Mouse (Mus musculus) liver, adult 2 months (tissue): Measurements from ENCODE around the gene Phldb1. TPM values are rescaled to one million over a fixed set of nuclear protein-coding genes. Genes with fewer than 3 reads are reported as not detected.

Experiments
- DNase-seq: peaks from one replicate; pipeline ENCODE4 v3.0.0-alpha.2; 2011; ENCODE audit warnings: low read depth, low spot score; ENCODE audit errors: extremely low read depth
- H3K27ac ChIP-seq: fragments of 200-500 bp; replicated peaks from 2 replicates; pipeline ENCODE4 v1.5.1; 2012; ENCODE audit warnings: low read depth, mild to moderate bottlenecking, control low read depth, inconsistent platforms, low read length; ENCODE audit not compliant: insufficient read depth
- H3K27me3 ChIP-seq: fragments of 200-500 bp; 2 replicates; pipeline ENCODE4 v1.6.1; 2012; ENCODE audit warnings: mild to moderate bottlenecking, moderate library complexity, low read length, inconsistent platforms; ENCODE audit not compliant: control insufficient read depth, insufficient read depth
- H3K36me3 ChIP-seq: fragments of 200-500 bp; 2 replicates; pipeline ENCODE4 v1.6.1; 2012; ENCODE audit warnings: low read length, inconsistent platforms; ENCODE audit not compliant: control insufficient read depth, insufficient read depth
- H3K4me1 ChIP-seq: fragments of 200-500 bp; 2 replicates; pipeline ENCODE4 v1.6.1; 2011; ENCODE audit warnings: low read length; ENCODE audit not compliant: control insufficient read depth, insufficient read depth
- H3K4me3 ChIP-seq: fragments of 200-500 bp; 2 replicates; pipeline ENCODE4 v1.5.1; 2011; ENCODE audit warnings: low read depth, mild to moderate bottlenecking, control low read depth, low read length, moderate library complexity; ENCODE audit not compliant: insufficient read depth
- H3K79me2 ChIP-seq: fragments of 200-500 bp; 2 replicates; pipeline ENCODE4 v1.6.1; 2012; ENCODE audit warnings: inconsistent platforms, mild to moderate bottlenecking, low read length, moderate library complexity; ENCODE audit not compliant: control insufficient read depth, insufficient read depth
- H3K9ac ChIP-seq: fragments of 200-500 bp; 2 replicates; pipeline ENCODE4 v1.6.1; 2012; ENCODE audit warnings: low read depth, mild to moderate bottlenecking, control low read depth, inconsistent platforms, low read length
- CTCF ChIP-seq: fragments of 200-500 bp; IDR thresholded peaks from 2 replicates; pipeline ENCODE4 v1.5.1; 2011; ENCODE audit warnings: low read depth, low read length, control low read depth
- POLR2A ChIP-seq: fragments of 200-500 bp; IDR thresholded peaks from 2 replicates; pipeline ENCODE4 v1.6.1; 2011; ENCODE audit warnings: low read length, control low read depth; ENCODE audit not compliant: insufficient read depth; ENCODE audit errors: extremely low read depth
- WGBS: fragments of 180-500 bp; shearing (Covaris S2); methylation state at CpG from one replicate; pipeline ENCODE4 v1.1.7; 2018; 5-methylcytosine and 5-hydroxymethylcytosine counted together
- polyA plus RNA-seq: library from polyadenylated mRNA; depleted of rRNA; stranded (reverse); fragments of >200 nt; gene quantifications from 2 replicates; pipeline ENCODE4 v1.2.3, GENCODE M21; 2012
- total RNA-seq: library from RNA; depleted of rRNA; stranded (reverse); fragments of >200 nt; gene quantifications from 2 replicates; pipeline ENCODE4 v1.2.3, GENCODE M21; 2014

Phldb1 gene
- total and polyA plus RNA-seq, 2 experiments = 2.2 to 5.9 TPM

- H3K9ac ChIP-seq = peak overlapping the region; percentile 57
- H3K79me2 ChIP-seq = no peaks in the 10 kb centered on the region
- H3K4me1 ChIP-seq = peaks cover 16% of the 10 kb centered on the region
- H3K27me3 ChIP-seq = no peaks in the 10 kb centered on the region
- peak; percentile 59 for DNase-seq
- H3K36me3 ChIP-seq = no peaks in the 10 kb centered on the region
- TF ChIP-seq POLR2A (no peak), CTCF (0 out of 2 replicates have a peak, but pooled peaks have one; percentile 14)
- H3K27ac ChIP-seq = no peak overlapping the region
- H3K4me3 ChIP-seq = peak overlapping the region; percentile 48; the same call in 1 of the 2 replicates
- under 1% methylated on average over 38 of the region's 40 CpGs for WGBS
These were observed 13.7 kb downstream of the Phldb1 start for GRCm38 (mm10) chr9:44721154-44721876.

DNA sequence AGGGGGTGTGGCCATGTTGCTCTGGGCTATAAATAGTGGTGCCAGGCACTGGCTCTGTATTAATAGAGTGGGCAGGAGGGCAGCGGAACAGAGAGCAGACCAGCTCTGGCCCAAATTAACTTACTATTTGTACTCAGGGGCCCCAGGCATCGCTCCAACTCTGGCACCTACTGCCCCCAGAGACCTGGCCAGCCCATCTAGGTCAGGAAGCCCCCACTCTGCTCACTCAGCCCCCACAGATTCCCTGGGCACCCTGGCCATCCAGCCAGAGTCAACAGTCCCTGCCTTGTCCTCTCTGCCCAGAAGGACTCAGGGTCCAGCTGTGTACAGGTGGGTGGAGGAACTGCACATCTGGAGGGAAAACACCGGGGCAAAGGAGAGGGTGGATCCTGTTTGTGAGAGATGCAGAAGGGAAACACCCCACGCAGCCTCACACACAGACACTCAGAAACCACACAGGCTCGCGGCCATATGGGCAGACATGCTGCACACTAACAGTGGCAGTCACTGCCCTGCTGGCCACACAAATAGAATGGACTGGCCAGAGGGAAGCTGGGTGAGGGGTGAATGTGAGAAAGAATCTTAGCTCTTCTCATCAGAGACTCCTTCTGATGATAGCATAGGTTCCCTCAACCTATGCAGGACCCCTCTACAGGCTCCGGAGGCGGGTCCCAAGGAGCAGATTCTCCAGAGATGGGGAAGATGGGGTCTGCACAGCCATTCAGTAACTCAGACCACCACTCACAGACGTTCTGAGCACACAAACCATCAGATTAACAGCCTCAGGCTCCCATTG, 14.4 kb downstream of the Phldb1 start:
- no peak overlapping the region for H3K27ac ChIP-seq
- WGBS = 20% methylated on average over 9 of the region's 9 CpGs
- no peaks in the 10 kb centered on the region for H3K79me2 ChIP-seq
- H3K4me3 ChIP-seq = peak overlapping the region; percentile 48; the same call in 1 of the 2 replicates
- no peaks in the 10 kb centered on the region for H3K27me3 ChIP-seq
- no peak for DNase-seq
- H3K9ac ChIP-seq = peak overlapping the region; percentile 57
- H3K36me3 ChIP-seq = no peaks in the 10 kb centered on the region
- TF ChIP-seq POLR2A (no peak), CTCF (0 out of 2 replicates have a peak, but pooled peaks have one; percentile 6)
- H3K4me1 ChIP-seq = peaks cover 15% of the 10 kb centered on the region

DNA sequence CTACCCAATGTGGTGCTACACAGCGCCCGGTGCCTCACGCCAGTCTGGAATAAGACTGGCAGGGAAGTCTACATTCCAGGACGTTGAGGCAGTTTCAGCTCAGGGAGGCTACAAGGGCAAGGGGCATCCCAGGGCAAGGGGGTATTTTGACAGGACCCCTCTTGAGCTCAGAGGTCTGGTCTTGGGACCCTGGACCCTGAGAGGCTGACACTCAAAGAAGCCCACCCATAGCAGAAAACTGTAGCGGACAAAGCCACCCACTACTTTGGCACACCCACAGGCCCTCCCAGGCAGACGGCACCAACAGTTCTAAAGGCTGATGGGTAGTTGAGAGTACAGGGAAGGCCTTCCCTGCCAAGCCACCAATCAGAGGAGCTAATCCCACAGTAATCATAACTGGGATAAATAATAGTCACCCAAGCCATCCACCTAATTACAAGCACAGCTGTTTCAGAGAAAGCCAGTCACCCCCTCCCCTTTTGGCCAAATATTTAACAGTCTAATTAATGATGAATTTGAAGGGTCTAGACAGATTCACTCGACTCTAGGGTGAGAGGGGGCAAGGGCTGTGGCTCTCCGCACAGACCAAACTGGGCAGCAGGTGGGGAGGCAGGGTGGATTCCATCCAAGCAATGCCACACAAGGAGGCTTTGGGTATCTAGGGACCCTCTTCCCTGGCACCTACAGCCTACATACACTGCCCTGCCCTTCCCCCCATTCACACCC, 15.2 kb downstream of the Phldb1 start:
- no peak for TF ChIP-seq CTCF
- TF ChIP-seq POLR2A = no peak
- no peak for DNase-seq
- Histone ChIP-seq H3K79me2 (no peaks in the 10 kb centered on the region), H3K4me3 (no peak overlapping the region), H3K4me1 (peaks cover 15% of the 10 kb centered on the region), H3K27me3 (no peaks in the 10 kb centered on the region), H3K27ac (no peak overlapping the region), H3K36me3 (no peaks in the 10 kb centered on the region), H3K9ac (no peak overlapping the region)
- 89% methylated on average over 8 of the region's 8 CpGs for WGBS

GRCm38 (mm10) chr9:44718937-44719631, 15.9 kb downstream of the Phldb1 start:
- no peak for TF ChIP-seq POLR2A
- TF ChIP-seq CTCF = no peak
- WGBS = 97% methylated on average over 12 of the region's 12 CpGs
- Histone ChIP-seq H3K27ac (no peak overlapping the region), H3K79me2 (no peaks in the 10 kb centered on the region), H3K36me3 (no peaks in the 10 kb centered on the region), H3K9ac (no peak overlapping the region), H3K27me3 (no peaks in the 10 kb centered on the region), H3K4me3 (no peak overlapping the region), H3K4me1 (peaks cover 15% of the 10 kb centered on the region)
- DNase-seq = no peak

DNA sequence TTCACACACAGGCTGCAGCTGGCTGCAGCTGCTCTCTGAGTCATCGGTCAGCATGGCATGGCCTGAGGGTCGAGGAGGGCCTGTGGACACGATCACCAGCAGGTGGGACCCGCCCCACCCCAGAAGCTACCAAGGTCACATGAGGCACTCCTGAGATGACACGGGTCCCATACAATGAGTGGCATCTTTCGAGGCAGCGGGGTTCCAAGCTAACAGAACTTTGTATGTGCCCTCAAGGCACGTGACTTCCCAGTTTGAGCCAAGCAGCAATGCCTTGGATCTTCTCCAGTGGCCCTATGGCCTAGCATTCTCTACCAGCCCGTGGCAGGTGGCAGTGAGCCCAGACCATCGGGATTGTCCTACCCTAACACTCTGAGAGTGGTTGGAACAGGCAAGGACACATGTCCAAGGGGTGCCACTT, 17.2 kb downstream of the Phldb1 start:
- Histone ChIP-seq H3K4me1 (peaks cover 15% of the 10 kb centered on the region), H3K36me3 (no peaks in the 10 kb centered on the region), H3K9ac (no peak overlapping the region), H3K79me2 (no peaks in the 10 kb centered on the region), H3K4me3 (no peak overlapping the region), H3K27ac (no peak overlapping the region), H3K27me3 (no peaks in the 10 kb centered on the region)
- no peak for TF ChIP-seq POLR2A
- no peak for TF ChIP-seq CTCF
- WGBS = 27% methylated on average over 10 of the region's 10 CpGs
- peak; percentile 85 for DNase-seq
